Mouse (Mus musculus): ENCODE measurements around the gene Kat2b.
"Not testable (repeated sequence)": the region's sequence is repeated elsewhere in the genome, so short reads cannot be mapped to it uniquely, and the experiment has no call there.

The Kat2b gene

GRCm38 (mm10) chr17:53583846-53584579 is 17.4 kb downstream of the Kat2b start:
- ChIA-PET CTCF (interaction anchor here in 2 of 4 experiments (0.7 kb wide), 2 partner anchors 14 to 69 kb away, joined by 3 to 5 read pairs; no protein-coding TSS in a partner anchor), POLR2A (interaction anchor here in 3 of 4 experiments (0.6 to 18.3 kb wide), 30 partner anchors 8 to 111 kb away, joined by 3 to 575 read pairs (median 5); partner anchors contain the start of genes Kat2b (in 2 of the 3) and Sgo1 (in 2 of the 3))

GRCm38 (mm10) chr17:53587074-53587851 is 20.6 kb downstream of the Kat2b start:
- ChIA-PET POLR2A (interaction anchor here (0.7 to 13.9 kb wide), 32 partner anchors 8 to 102 kb away, joined by 3 to 215 read pairs (median 6); partner anchors contain the start of gene Sgo1 (in 2 of the 4)), CTCF (interaction anchor here (0.7 to 1.3 kb wide), 4 partner anchors 9 to 20 kb away, joined by 3 read pairs; no protein-coding TSS in a partner anchor)

GRCm38 (mm10) chr17:53588097-53588855 is 21.6 kb downstream of the Kat2b start:
- CTCF ChIA-PET: interaction anchor here in 1 of 4 experiments (1.3 kb wide), 1 partner anchor 21 kb away, joined by 3 read pairs; no protein-coding TSS in a partner anchor
- POLR2A ChIA-PET: interaction anchor here in 3 of 4 experiments (0.7 to 13.9 kb wide), 26 partner anchors 8 to 100 kb away, joined by 3 to 215 read pairs (median 6); partner anchors contain the start of gene Sgo1 (in 1 of the 3)

GRCm38 (mm10) chr17:53590110-53590509 is 23.4 kb downstream of the Kat2b start:
- POLR2A ChIA-PET: interaction anchor here in 3 of 4 experiments (0.6 to 13.9 kb wide), 11 partner anchors 9 to 99 kb away, joined by 3 to 215 read pairs (median 4); partner anchors contain the start of gene Sgo1 (in 1 of the 3)
- CTCF ChIA-PET: interaction anchor here in 1 of 4 experiments (0.5 kb wide), 1 partner anchor 53 kb away, joined by 3 read pairs; no protein-coding TSS in a partner anchor

GRCm38 (mm10) chr17:53591910-53592309 is 25.2 kb downstream of the Kat2b start:
- ChIA-PET CTCF (interaction anchor here in 1 of 4 experiments (0.9 kb wide), 1 partner anchor 90 kb away, joined by 7 read pairs; no protein-coding TSS in a partner anchor), POLR2A (interaction anchor here in 2 of 4 experiments (0.8 to 6.6 kb wide), 6 partner anchors 8 to 31 kb away, joined by 3 to 70 read pairs (median 6); no protein-coding TSS in a partner anchor)

- CTCF ChIA-PET: no interaction called here
- POLR2A ChIA-PET: interaction anchor here in 3 of 4 experiments (0.6 to 6.6 kb wide), 23 partner anchors 8 to 113 kb away, joined by 3 to 70 read pairs (median 6); no protein-coding TSS in a partner anchor
Measured at GRCm38 (mm10) chr17:53594590-53594989, 27.9 kb downstream of the Kat2b start.

GRCm38 (mm10) chr17:53595527-53595926 is 28.9 kb downstream of the Kat2b start:
- ChIA-PET POLR2A (interaction anchor here in 3 of 4 experiments (0.5 to 6.6 kb wide), 25 partner anchors 8 to 94 kb away, joined by 3 to 70 read pairs (median 8); partner anchors contain the start of gene Sgo1 (in 1 of the 3)), CTCF (no interaction called here)

GRCm38 (mm10) chr17:53596314-53596882 is 29.7 kb downstream of the Kat2b start:
- POLR2A ChIA-PET: interaction anchor here in 3 of 4 experiments (0.7 to 6.6 kb wide), 27 partner anchors 9 to 93 kb away, joined by 3 to 70 read pairs (median 7); partner anchors contain the start of gene Sgo1 (in 1 of the 3)
- CTCF ChIA-PET: interaction anchor here in 1 of 4 experiments (0.6 kb wide), 1 partner anchor 9 kb away, joined by 3 read pairs; no protein-coding TSS in a partner anchor

- CTCF ChIA-PET: interaction anchor here in 1 of 4 experiments (0.6 kb wide), 1 partner anchor 10 kb away, joined by 3 read pairs; no protein-coding TSS in a partner anchor
- POLR2A ChIA-PET: interaction anchor here in 3 of 4 experiments (0.6 to 6.6 kb wide), 25 partner anchors 10 to 572 kb away, joined by 3 to 70 read pairs (median 5); partner anchors contain the start of genes Kat2b (in 1 of the 3) and Sgo1 (in 1 of the 3)
Measured at GRCm38 (mm10) chr17:53596941-53597790, 30.5 kb downstream of the Kat2b start.

- CTCF ChIA-PET: interaction anchor here in 1 of 4 experiments (1.7 kb wide), 1 partner anchor 13 kb away, joined by 5 read pairs; no protein-coding TSS in a partner anchor
- POLR2A ChIA-PET: interaction anchor here in 1 of 4 experiments (0.7 to 2.3 kb wide), 4 partner anchors 11 to 33 kb away, joined by 3 to 6 read pairs (median 4); no protein-coding TSS in a partner anchor
Measured at GRCm38 (mm10) chr17:53598571-53598970, 31.9 kb downstream of the Kat2b start.

- POLR2A ChIA-PET, CTCF ChIA-PET: not testable (repeated sequence)
Measured at GRCm38 (mm10) chr17:53603236-53603635, 36.6 kb downstream of the Kat2b start.

GRCm38 (mm10) chr17:53606082-53606481 is 39.4 kb downstream of the Kat2b start:
- POLR2A ChIA-PET, CTCF ChIA-PET: not testable (repeated sequence)

GRCm38 (mm10) chr17:53608924-53609323 is 42.3 kb downstream of the Kat2b start:
- POLR2A ChIA-PET, CTCF ChIA-PET: not testable (repeated sequence)

- POLR2A ChIA-PET: interaction anchor here in 2 of 4 experiments (0.7 to 4.3 kb wide), 12 partner anchors 11 to 58 kb away, joined by 3 to 17 read pairs (median 6); no protein-coding TSS in a partner anchor
- CTCF ChIA-PET: no interaction called here
Measured at GRCm38 (mm10) chr17:53617295-53617957, 50.8 kb downstream of the Kat2b start.

- ChIA-PET CTCF (no interaction called here), POLR2A (interaction anchor here in 3 of 4 experiments (0.7 to 4.3 kb wide), 22 partner anchors 8 to 129 kb away, joined by 3 to 17 read pairs (median 4); partner anchors contain the start of gene Sgo1 (in 1 of the 3))
Measured at GRCm38 (mm10) chr17:53618369-53618768, 51.7 kb downstream of the Kat2b start.

GRCm38 (mm10) chr17:53619391-53619790 is 52.7 kb downstream of the Kat2b start:
- CTCF ChIA-PET: no interaction called here
- POLR2A ChIA-PET: interaction anchor here in 2 of 4 experiments (0.9 to 4.3 kb wide), 14 partner anchors 9 to 130 kb away, joined by 3 to 17 read pairs (median 5); no protein-coding TSS in a partner anchor

All from embryonic stem cell, embryonic (primary cell).